Mouse (Mus musculus): ENCODE measurements around the gene Intu. TPM values are rescaled to one million over a fixed set of nuclear protein-coding genes. Genes with fewer than 3 reads are reported as not detected.

The Intu gene
- polyA plus RNA-seq, 1 experiment from 2014 or later = 12.6 TPM

GRCm38 (mm10) chr3:40655571-40655970, 124.5 kb downstream of the Intu start:
- in situ Hi-C loops (cut with MboI; ENCODE audit: low pct_unique_long_range_greater_than_20kb) = no loop called here
- no peaks in the 10 kb centered on the region for H3K27me3 ChIP-seq
- DNase-seq (ENCODE audit: low read depth, low spot score) (no peak), ATAC-seq (no peak)
- no peak for TF ChIP-seq CTCF (IDR thresholded peaks at IDR 0.05)
- CTCF ChIA-PET = interaction anchor here (0.8 to 2.5 kb wide), 5 partner anchors 10 to 117 kb away, joined by 3 to 11 read pairs (median 3); no protein-coding TSS in a partner anchor
- POLR2A ChIA-PET = interaction anchor here (0.6 kb wide), 1 partner anchor 152 kb away, joined by 3 read pairs; no protein-coding TSS in a partner anchor

GRCm38 (mm10) chr3:40656339-40656738, 125.3 kb downstream of the Intu start:
- POLR2A ChIA-PET = no interaction called here
- no peak for ATAC-seq
- CTCF ChIA-PET = interaction anchor here (0.8 to 2.5 kb wide), 4 partner anchors 9 to 109 kb away, joined by 3 to 11 read pairs (median 4); no protein-coding TSS in a partner anchor
- no peaks in the 10 kb centered on the region for H3K27me3 ChIP-seq
- DNase-seq (ENCODE audit: low read depth, low spot score) = no peak
- in situ Hi-C loops (cut with MboI; ENCODE audit: low pct_unique_long_range_greater_than_20kb) = no loop called here
- no peak for TF ChIP-seq CTCF (IDR thresholded peaks at IDR 0.05)

- no peak for TF ChIP-seq CTCF (IDR thresholded peaks at IDR 0.05)
- in situ Hi-C loops (cut with MboI; ENCODE audit: low pct_unique_long_range_greater_than_20kb) = no loop called here
- ATAC-seq (no peak), DNase-seq (ENCODE audit: low read depth, low spot score) (no peak)
- ChIA-PET CTCF (interaction anchor here (1.3 kb wide), 1 partner anchor 113 kb away, joined by 4 read pairs; no protein-coding TSS in a partner anchor), POLR2A (interaction anchor here (0.6 kb wide), 1 partner anchor 140 kb away, joined by 3 read pairs; the partner anchor contains the start of gene Plk4)
- no peaks in the 10 kb centered on the region for H3K27me3 ChIP-seq
Observed at GRCm38 (mm10) chr3:40660231-40660630, 129.1 kb downstream of the Intu start.

- ChIA-PET POLR2A (no interaction called here), CTCF (interaction anchor here (0.7 to 2.9 kb wide), 3 partner anchors 9 to 24 kb away, joined by 3 to 11 read pairs (median 10); no protein-coding TSS in a partner anchor)
- DNase-seq (ENCODE audit: low read depth, low spot score) = no peak
- ATAC-seq = no peak
- no peak for TF ChIP-seq CTCF (IDR thresholded peaks at IDR 0.05)
- in situ Hi-C loops (cut with MboI; ENCODE audit: low pct_unique_long_range_greater_than_20kb) = no loop called here
- no peaks in the 10 kb centered on the region for H3K27me3 ChIP-seq
Observed at GRCm38 (mm10) chr3:40666109-40666508, 135.0 kb downstream of the Intu start.

GRCm38 (mm10) chr3:40666861-40667719, 136.0 kb downstream of the Intu start:
- in situ Hi-C loops (cut with MboI; ENCODE audit: low pct_unique_long_range_greater_than_20kb) = no loop called here
- no peak for DNase-seq (ENCODE audit: low read depth, low spot score)
- TF ChIP-seq CTCF (IDR thresholded peaks at IDR 0.05) = no peak

GRCm38 (mm10) chr3:40668889-40669288, 137.8 kb downstream of the Intu start:
- in situ Hi-C loops (cut with MboI; ENCODE audit: low pct_unique_long_range_greater_than_20kb) = no loop called here
- ATAC-seq (no peak), DNase-seq (ENCODE audit: low read depth, low spot score) (no peak)
- TF ChIP-seq CTCF (IDR thresholded peaks at IDR 0.05) = no peak
- ChIA-PET CTCF (no interaction called here), POLR2A (no interaction called here)
- H3K27me3 ChIP-seq = no peaks in the 10 kb centered on the region

More at GRCm38 (mm10) chr3:40666861-40667719, 136.0 kb downstream of the Intu start:
- ATAC-seq = no peak
- CTCF ChIA-PET = interaction anchor here (2.9 kb wide), 1 partner anchor 11 kb away, joined by 11 read pairs; no protein-coding TSS in a partner anchor
- no peaks in the 10 kb centered on the region for H3K27me3 ChIP-seq
- POLR2A ChIA-PET = no interaction called here

GRCm38 (mm10) chr3:40669395-40669794, 138.3 kb downstream of the Intu start:
- TF ChIP-seq CTCF (IDR thresholded peaks at IDR 0.05) = no peak
- ATAC-seq = no peak
- CTCF ChIA-PET = no interaction called here
- H3K27me3 ChIP-seq = no peaks in the 10 kb centered on the region
- in situ Hi-C loops (cut with MboI; ENCODE audit: low pct_unique_long_range_greater_than_20kb) = no loop called here
- DNase-seq (ENCODE audit: low read depth, low spot score) = no peak
- POLR2A ChIA-PET = no interaction called here

DNA sequence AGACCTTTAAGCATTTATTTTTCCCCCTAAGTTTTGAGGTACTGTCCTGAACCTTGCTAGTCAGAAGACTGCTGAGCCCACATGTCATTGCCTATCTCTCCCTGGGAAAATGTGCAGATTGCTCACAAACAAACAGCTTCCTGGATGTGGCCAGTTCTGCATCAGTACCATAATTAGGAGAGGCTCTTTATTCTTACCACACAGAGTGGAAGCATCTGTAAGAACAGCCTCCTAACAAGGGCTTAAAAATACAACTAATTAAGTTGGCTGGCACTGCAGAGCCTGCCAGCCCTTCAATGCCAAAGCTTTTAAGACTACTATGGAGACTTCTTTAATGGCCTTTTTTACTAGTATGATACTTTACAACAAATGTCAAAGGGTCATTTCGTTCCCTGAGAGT, 142.4 kb downstream of the Intu start:
- no peak for TF ChIP-seq CTCF (IDR thresholded peaks at IDR 0.05)
- no peak for DNase-seq (ENCODE audit: low read depth, low spot score)
- H3K27me3 ChIP-seq = no peaks in the 10 kb centered on the region
- ChIA-PET POLR2A (no interaction called here), CTCF (interaction anchor here (0.8 to 2.4 kb wide), 6 partner anchors 9 to 70 kb away, joined by 3 to 7 read pairs (median 3); partner anchors contain the start of gene Hspa4l)
- no peak for ATAC-seq
- in situ Hi-C loops (cut with MboI; ENCODE audit: low pct_unique_long_range_greater_than_20kb) = no loop called here

DNA sequence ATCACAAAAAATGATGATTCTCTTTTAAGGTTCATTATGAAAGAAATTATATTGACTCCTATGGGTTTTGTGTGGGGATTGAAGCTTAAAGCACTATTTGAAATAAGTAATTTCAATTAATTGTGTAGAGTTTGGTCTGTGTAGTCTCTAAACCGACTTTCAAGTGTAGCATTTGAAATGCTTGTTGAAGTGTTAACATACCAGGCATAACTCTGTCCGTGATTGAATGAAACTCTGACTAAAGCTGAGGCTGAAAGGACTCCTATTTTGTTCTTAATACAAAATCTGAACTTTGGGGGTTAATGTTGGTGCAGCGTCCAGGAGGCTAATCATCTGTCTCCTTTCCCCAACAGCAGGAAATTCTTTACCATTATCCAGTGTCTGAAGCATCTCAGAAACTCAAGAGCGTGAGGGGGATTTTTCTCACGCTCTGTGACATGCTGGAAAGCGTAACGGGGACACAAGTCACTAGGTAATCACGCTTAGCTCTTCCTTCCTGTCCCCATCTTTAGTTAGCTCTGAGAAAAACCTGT, 143.9 kb downstream of the Intu start:
- TF ChIP-seq CTCF (IDR thresholded peaks at IDR 0.05) = no peak
- POLR2A ChIA-PET = no interaction called here
- no peaks in the 10 kb centered on the region for H3K27me3 ChIP-seq
- no peak for DNase-seq (ENCODE audit: low read depth, low spot score)
- in situ Hi-C loops (cut with MboI; ENCODE audit: low pct_unique_long_range_greater_than_20kb) = no loop called here
- CTCF ChIA-PET = interaction anchor here (1.0 to 2.4 kb wide), 3 partner anchors 10 to 23 kb away, joined by 4 to 10 read pairs (median 5); no protein-coding TSS in a partner anchor
- no peak for ATAC-seq

DNA sequence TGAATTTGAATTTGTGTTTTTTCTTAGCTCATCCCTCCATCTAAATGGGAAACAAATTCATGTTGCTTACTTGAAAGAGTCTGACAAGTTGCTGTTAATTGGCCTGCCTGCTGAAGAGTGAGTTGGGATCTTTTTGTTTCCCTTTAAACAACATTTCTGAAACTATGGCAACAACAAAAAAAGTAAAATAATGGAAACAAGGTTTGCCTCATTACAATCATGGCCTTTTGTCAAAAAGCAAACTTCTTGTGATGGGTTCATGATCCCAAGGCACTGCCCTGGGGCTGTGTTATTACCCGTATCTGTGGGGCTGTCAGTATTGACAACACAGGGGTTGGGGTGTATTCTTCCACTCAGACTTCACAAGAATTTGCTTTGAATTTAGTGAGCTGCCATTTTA, 147.8 kb downstream of the Intu start:
- in situ Hi-C loops (cut with MboI; ENCODE audit: low pct_unique_long_range_greater_than_20kb) = no loop called here

GRCm38 (mm10) chr3:40682404-40682803, 151.3 kb downstream of the Intu start:
- in situ Hi-C loops (cut with MboI; ENCODE audit: low pct_unique_long_range_greater_than_20kb) = no loop called here
- TF ChIP-seq CTCF (IDR thresholded peaks at IDR 0.05) = no peak
- ChIA-PET POLR2A (no interaction called here), CTCF (interaction anchor here (0.7 to 2.5 kb wide), 9 partner anchors 8 to 237 kb away, joined by 3 to 11 read pairs (median 3); no protein-coding TSS in a partner anchor)
- DNase-seq (ENCODE audit: low read depth, low spot score) = peak; percentile 95
- peak; percentile 99 for ATAC-seq
- H3K27me3 ChIP-seq = no peaks in the 10 kb centered on the region

More for the DNA sequence above, 147.8 kb downstream of the Intu start:
- ChIA-PET POLR2A (no interaction called here), CTCF (no interaction called here)
- ATAC-seq = no peak
- no peak for DNase-seq (ENCODE audit: low read depth, low spot score)
- H3K27me3 ChIP-seq = no peaks in the 10 kb centered on the region
- no peak for TF ChIP-seq CTCF (IDR thresholded peaks at IDR 0.05)

Data from Patski (cell line).